Mouse (Mus musculus): ENCODE results near the gene Sf3a1. TPM values are rescaled to one million over a fixed set of nuclear protein-coding genes. Genes with fewer than 3 reads are reported as not detected.
A peak's percentile ranks its signal among the peaks of the same experiment; 100 is the strongest.
"Not testable (repeated sequence)": the region's sequence is repeated elsewhere in the genome, so short reads cannot be mapped to it uniquely, and the experiment has no call there.

The Sf3a1 gene
- polyA plus RNA-seq, 1 experiment from 2014 or later = 34.1 TPM

DNA sequence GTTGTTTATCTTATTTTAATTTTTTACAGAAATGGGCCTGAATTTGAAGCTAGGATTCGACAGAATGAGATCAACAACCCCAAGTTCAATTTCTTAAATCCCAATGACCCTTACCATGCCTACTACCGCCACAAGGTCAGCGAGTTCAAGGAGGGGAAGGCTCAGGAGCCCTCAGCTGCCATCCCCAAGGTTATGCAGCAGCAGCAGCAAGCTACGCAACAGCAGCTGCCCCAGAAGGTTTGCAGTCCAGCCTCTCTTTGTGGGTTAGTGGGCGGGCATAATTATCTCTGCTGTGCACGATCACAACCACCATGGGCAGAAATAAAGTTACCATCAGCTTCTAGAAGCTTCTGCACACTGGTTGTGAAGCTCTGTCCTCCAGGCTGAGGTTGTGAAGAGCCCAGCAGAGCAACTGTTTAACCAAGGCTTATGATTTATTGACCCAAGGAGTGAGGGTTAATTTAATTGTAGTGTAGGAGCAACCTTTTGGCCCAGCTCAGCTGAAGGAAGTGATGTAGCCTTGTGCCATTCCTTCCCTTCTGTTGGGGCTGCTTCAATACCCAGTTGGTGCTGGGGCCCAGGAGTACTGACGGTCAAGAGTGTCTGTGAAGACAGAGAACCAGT is 6.4 kb downstream of the Sf3a1 start:
- no peak overlapping the region for H3K9ac ChIP-seq (ENCODE audit: low read length)
- 90% methylated on average over 7 of the region's 7 CpGs for WGBS
- no peak overlapping the region for H3K4me2 ChIP-seq (ENCODE audit: low read depth, low read length)
- no peak overlapping the region for H3K4me3 ChIP-seq (ENCODE audit: low read length)
- no peak overlapping the region for H3K27ac ChIP-seq (ENCODE audit: low read length)
- H3K4me1 ChIP-seq (ENCODE audit: control insufficient read depth, insufficient read depth, low read length) = peaks cover 11% of the 10 kb centered on the region
- H3K27me3 ChIP-seq (ENCODE audit: control insufficient read depth, insufficient read depth, low read length) = no peaks in the 10 kb centered on the region
- H3K36me3 ChIP-seq (ENCODE audit: control insufficient read depth, insufficient read depth) = peaks cover 73% of the 10 kb centered on the region
- no peaks in the 10 kb centered on the region for H3K9me3 ChIP-seq (replicated peaks; ENCODE audit: control insufficient read depth, low read length)
- ATAC-seq (replicated peaks; ENCODE audit: extremely low read depth, insufficient read depth, low FRiP score) = no peak

- no peak for ATAC-seq (replicated peaks; ENCODE audit: extremely low read depth, insufficient read depth, low FRiP score)
- 80% methylated on average over 5 of the region's 5 CpGs for WGBS
- Histone ChIP-seq H3K4me2 (ENCODE audit: low read depth, low read length) (no peak overlapping the region), H3K4me3 (ENCODE audit: low read length) (no peak overlapping the region), H3K9me3 (replicated peaks; ENCODE audit: control insufficient read depth, low read length) (no peaks in the 10 kb centered on the region), H3K27me3 (ENCODE audit: control insufficient read depth, insufficient read depth, low read length) (no peaks in the 10 kb centered on the region), H3K4me1 (ENCODE audit: control insufficient read depth, insufficient read depth, low read length) (peaks cover 8% of the 10 kb centered on the region; the same call in 1 of the 2 replicates), H3K9ac (ENCODE audit: low read length) (no peak overlapping the region), H3K27ac (ENCODE audit: low read length) (no peak overlapping the region), H3K36me3 (ENCODE audit: control insufficient read depth, insufficient read depth) (peaks cover 93% of the 10 kb centered on the region)
Measured at GRCm38 (mm10) chr11:4174586-4174985, 14.4 kb downstream of the Sf3a1 start.

DNA sequence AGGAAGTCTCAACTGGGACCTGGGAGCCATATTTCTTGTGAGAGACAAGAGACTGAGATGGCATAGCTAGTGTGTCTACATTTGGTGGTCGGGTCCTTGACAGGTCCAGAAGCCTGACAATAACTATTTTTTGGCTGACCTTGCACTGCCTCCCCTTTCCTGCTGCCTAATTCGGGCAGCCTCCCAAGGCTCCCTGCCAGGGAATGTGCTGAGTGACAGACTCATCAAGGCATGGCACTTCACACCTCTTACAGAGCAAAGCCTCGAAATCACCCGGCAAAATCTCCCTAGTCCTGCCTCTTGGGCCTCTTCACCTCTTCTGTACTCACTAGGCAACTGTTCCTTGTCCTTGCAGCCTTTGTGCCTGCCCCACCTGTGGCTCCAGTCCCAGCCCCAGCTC is 17.6 kb downstream of the Sf3a1 start:
- H3K9me3 ChIP-seq (replicated peaks; ENCODE audit: control insufficient read depth, low read length) = no peaks in the 10 kb centered on the region
- WGBS = 35% methylated on average over 4 of the region's 4 CpGs
- H3K36me3 ChIP-seq (ENCODE audit: control insufficient read depth, insufficient read depth) = peaks cover 91% of the 10 kb centered on the region
- peaks cover 12% of the 10 kb centered on the region; the same call in 1 of the 2 replicates for H3K4me1 ChIP-seq (ENCODE audit: control insufficient read depth, insufficient read depth, low read length)
- H3K27me3 ChIP-seq (ENCODE audit: control insufficient read depth, insufficient read depth, low read length) = no peaks in the 10 kb centered on the region
- ATAC-seq (replicated peaks; ENCODE audit: extremely low read depth, insufficient read depth, low FRiP score) = peak; percentile 83
- H3K9ac ChIP-seq (ENCODE audit: low read length) = no peak overlapping the region
- peak overlapping the region; percentile 61 for H3K27ac ChIP-seq (ENCODE audit: low read length)
- no peak overlapping the region for H3K4me3 ChIP-seq (ENCODE audit: low read length)
- H3K4me2 ChIP-seq (ENCODE audit: low read depth, low read length) = no peak overlapping the region

DNA sequence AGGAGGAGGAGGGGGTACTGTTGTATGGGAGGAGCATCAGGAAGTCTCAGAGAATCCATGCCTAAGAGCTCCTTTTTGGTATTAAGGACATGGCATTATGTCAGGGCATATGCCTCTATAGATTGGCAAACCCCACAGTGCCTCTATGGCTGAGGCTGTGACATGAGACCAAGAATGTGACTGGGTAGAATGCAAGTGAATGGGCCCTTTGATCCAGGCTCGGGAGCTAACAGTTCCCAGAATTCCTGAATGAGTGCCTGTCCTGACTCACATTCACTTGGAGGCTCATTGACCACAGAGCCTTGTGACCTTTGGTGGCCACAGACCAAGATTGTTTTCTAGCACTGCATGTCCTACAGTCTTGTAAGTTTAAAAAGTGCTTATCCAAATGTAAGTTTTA is 21.9 kb downstream of the Sf3a1 start:
- H3K9me3 ChIP-seq (replicated peaks; ENCODE audit: control insufficient read depth, low read length) = no peaks in the 10 kb centered on the region
- peaks cover 12% of the 10 kb centered on the region; the same call in 1 of the 2 replicates for H3K4me1 ChIP-seq (ENCODE audit: control insufficient read depth, insufficient read depth, low read length)
- no peak overlapping the region for H3K4me3 ChIP-seq (ENCODE audit: low read length)
- H3K36me3 ChIP-seq (ENCODE audit: control insufficient read depth, insufficient read depth) = peaks cover 49% of the 10 kb centered on the region
- 19% methylated on average over 1 of the region's 1 CpGs for WGBS
- H3K9ac ChIP-seq (ENCODE audit: low read length) = no peak overlapping the region
- ATAC-seq (replicated peaks; ENCODE audit: extremely low read depth, insufficient read depth, low FRiP score) = no peak
- no peak overlapping the region for H3K4me2 ChIP-seq (ENCODE audit: low read depth, low read length)
- H3K27me3 ChIP-seq (ENCODE audit: control insufficient read depth, insufficient read depth, low read length) = no peaks in the 10 kb centered on the region
- H3K27ac ChIP-seq (ENCODE audit: low read length) = no peak overlapping the region

DNA sequence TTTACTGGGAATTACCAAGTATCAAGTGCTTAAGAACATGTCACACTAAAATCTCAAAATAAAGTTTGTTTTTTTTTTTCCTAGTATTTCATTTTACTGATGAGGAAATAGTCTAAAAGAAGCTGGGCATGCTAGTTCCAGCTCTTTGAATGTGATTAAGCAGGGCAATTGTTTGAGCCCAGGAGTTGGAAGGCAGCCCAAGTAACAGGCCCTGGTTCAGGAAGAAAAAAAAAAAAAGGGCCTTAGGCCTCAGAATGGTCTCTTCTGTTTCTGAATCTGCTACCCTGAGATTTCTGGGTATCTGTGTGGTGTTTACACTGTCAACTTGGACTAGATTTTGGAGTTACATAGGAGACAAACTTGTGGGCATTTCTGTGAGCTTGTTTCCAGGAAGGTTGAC is 23.4 kb downstream of the Sf3a1 start:
- H3K9ac ChIP-seq (ENCODE audit: low read length) = no peak overlapping the region
- no peak overlapping the region for H3K4me3 ChIP-seq (ENCODE audit: low read length)
- no peak overlapping the region for H3K27ac ChIP-seq (ENCODE audit: low read length)
- H3K4me2 ChIP-seq (ENCODE audit: low read depth, low read length) = no peak overlapping the region
- peaks cover 34% of the 10 kb centered on the region for H3K36me3 ChIP-seq (ENCODE audit: control insufficient read depth, insufficient read depth)
- no peaks in the 10 kb centered on the region for H3K9me3 ChIP-seq (replicated peaks; ENCODE audit: control insufficient read depth, low read length)
- no peaks in the 10 kb centered on the region for H3K27me3 ChIP-seq (ENCODE audit: control insufficient read depth, insufficient read depth, low read length)
- no peak for ATAC-seq (replicated peaks; ENCODE audit: extremely low read depth, insufficient read depth, low FRiP score)
- H3K4me1 ChIP-seq (ENCODE audit: control insufficient read depth, insufficient read depth, low read length) = peaks cover 13% of the 10 kb centered on the region

GRCm38 (mm10) chr11:4184251-4184952 is 24.3 kb downstream of the Sf3a1 start:
- H3K4me1 ChIP-seq (ENCODE audit: control insufficient read depth, insufficient read depth, low read length) = peaks cover 13% of the 10 kb centered on the region
- H3K27ac ChIP-seq (ENCODE audit: low read length) = no peak overlapping the region
- H3K27me3 ChIP-seq (ENCODE audit: control insufficient read depth, insufficient read depth, low read length) = no peaks in the 10 kb centered on the region
- no peaks in the 10 kb centered on the region for H3K9me3 ChIP-seq (replicated peaks; ENCODE audit: control insufficient read depth, low read length)
- peaks cover 25% of the 10 kb centered on the region for H3K36me3 ChIP-seq (ENCODE audit: control insufficient read depth, insufficient read depth)
- H3K4me2 ChIP-seq (ENCODE audit: low read depth, low read length) = no peak overlapping the region
- WGBS = 54% methylated on average over 4 of the region's 4 CpGs
- no peak overlapping the region for H3K4me3 ChIP-seq (ENCODE audit: low read length)
- no peak overlapping the region for H3K9ac ChIP-seq (ENCODE audit: low read length)
- no peak for ATAC-seq (replicated peaks; ENCODE audit: extremely low read depth, insufficient read depth, low FRiP score)

DNA sequence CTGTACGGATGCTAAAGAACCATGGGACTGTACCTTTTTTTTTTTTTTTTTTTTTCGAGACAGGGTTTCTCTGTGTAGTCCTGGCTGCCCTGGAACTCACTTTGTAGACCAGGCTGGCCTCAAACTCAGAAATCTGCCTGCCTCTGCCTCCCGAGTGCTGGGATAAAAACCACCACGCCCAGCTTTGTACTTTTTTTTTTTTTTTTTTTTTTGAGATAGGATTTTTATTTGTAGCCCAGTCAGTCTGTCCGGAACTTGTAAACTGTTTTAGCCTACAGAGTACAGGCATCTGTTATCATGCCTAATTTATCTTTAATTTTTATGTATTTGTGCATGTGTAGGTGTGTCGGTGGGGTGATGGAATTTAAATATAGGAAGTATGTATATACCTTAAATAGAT is 25.3 kb downstream of the Sf3a1 start:
- H3K4me2 ChIP-seq (ENCODE audit: low read depth, low read length); ATAC-seq (replicated peaks; ENCODE audit: extremely low read depth, insufficient read depth, low FRiP score); H3K9ac ChIP-seq (ENCODE audit: low read length); H3K27ac ChIP-seq (ENCODE audit: low read length); H3K9me3 ChIP-seq (replicated peaks; ENCODE audit: control insufficient read depth, low read length); H3K4me3 ChIP-seq (ENCODE audit: low read length); H3K27me3 ChIP-seq (ENCODE audit: control insufficient read depth, insufficient read depth, low read length): not testable (repeated sequence)
- 90% methylated on average over 6 of the region's 6 CpGs for WGBS
- peaks cover 18% of the 10 kb centered on the region for H3K4me1 ChIP-seq (ENCODE audit: control insufficient read depth, insufficient read depth, low read length)
- peaks cover 15% of the 10 kb centered on the region for H3K36me3 ChIP-seq (ENCODE audit: control insufficient read depth, insufficient read depth)

GRCm38 (mm10) chr11:4186486-4187317 is 26.6 kb downstream of the Sf3a1 start, which contains the start of gene Tbc1d10a:
Tbc1d10a (plus strand) TSS chr11:4186789.
- peak; percentile 99 for ATAC-seq (replicated peaks; ENCODE audit: extremely low read depth, insufficient read depth, low FRiP score)
- Histone ChIP-seq H3K27me3 (ENCODE audit: control insufficient read depth, insufficient read depth, low read length) (no peaks in the 10 kb centered on the region), H3K9me3 (replicated peaks; ENCODE audit: control insufficient read depth, low read length) (no peaks in the 10 kb centered on the region), H3K9ac (ENCODE audit: low read length) (peak within 1 kb of the TSS; percentile 98), H3K4me2 (ENCODE audit: low read depth, low read length) (peak within 1 kb of the TSS; percentile 95), H3K27ac (ENCODE audit: low read length) (peak within 1 kb of the TSS; percentile 72), H3K4me3 (ENCODE audit: low read length) (peak within 1 kb of the TSS; percentile 94), H3K36me3 (ENCODE audit: control insufficient read depth, insufficient read depth) (peaks cover 2% of the 10 kb centered on the region; the same call in 1 of the 2 replicates), H3K4me1 (ENCODE audit: control insufficient read depth, insufficient read depth, low read length) (peaks cover 14% of the 10 kb centered on the region)
- WGBS = under 1% methylated on average over 71 of the region's 71 CpGs

GRCm38 (mm10) chr11:4187318-4187700 is 27.2 kb downstream of the Sf3a1 start:
- no peaks in the 10 kb centered on the region for H3K9me3 ChIP-seq (replicated peaks; ENCODE audit: control insufficient read depth, low read length)
- peaks cover 14% of the 10 kb centered on the region for H3K4me1 ChIP-seq (ENCODE audit: control insufficient read depth, insufficient read depth, low read length)
- ATAC-seq (replicated peaks; ENCODE audit: extremely low read depth, insufficient read depth, low FRiP score) = no peak
- WGBS = 13% methylated on average over 9 of the region's 9 CpGs
- H3K27me3 ChIP-seq (ENCODE audit: control insufficient read depth, insufficient read depth, low read length) = no peaks in the 10 kb centered on the region
- peaks cover 2% of the 10 kb centered on the region; the same call in 1 of the 2 replicates for H3K36me3 ChIP-seq (ENCODE audit: control insufficient read depth, insufficient read depth)
- H3K4me3 ChIP-seq (ENCODE audit: low read length) = peak overlapping the region; percentile 94
- H3K9ac ChIP-seq (ENCODE audit: low read length) = peak overlapping the region; percentile 98
- peak overlapping the region; percentile 95 for H3K4me2 ChIP-seq (ENCODE audit: low read depth, low read length)
- no peak overlapping the region for H3K27ac ChIP-seq (ENCODE audit: low read length)

All from heart, embryonic 16.5 days (tissue).